Mouse (Mus musculus) MN1 (cell line): ENCODE results near the gene Polr3a.

Experiments used
- DNase-seq: peaks from one replicate; pipeline ENCODE4 v3.0.0-alpha.2; 2016; ENCODE audit warnings: low spot score

Polr3a gene

GRCm38 (mm10) chr14:24486773-24487227 is at the start of gene Polr3a, which contains the start of gene Rps24:
Gene Polr3a, minus strand, starts transcription at chr14:24487058.
Gene Rps24, plus strand, starts transcription at chr14:24487125.
- peak; percentile 91 for DNase-seq

- peak; percentile 94 for DNase-seq
Measured at GRCm38 (mm10) chr14:24534865-24535545, 48.1 kb upstream of the Polr3a start.

GRCm38 (mm10) chr14:24530228-24530627 is 43.4 kb upstream of the Polr3a start:
- peak; percentile 50 for DNase-seq

GRCm38 (mm10) chr14:24526440-24526839 is 39.6 kb upstream of the Polr3a start:
- peak; percentile 23 for DNase-seq

- DNase-seq: no peak
Measured at GRCm38 (mm10) chr14:24525677-24526415, 39.0 kb upstream of the Polr3a start.

GRCm38 (mm10) chr14:24525137-24525536 is 38.3 kb upstream of the Polr3a start:
- DNase-seq: no peak

GRCm38 (mm10) chr14:24521597-24521996 is 34.7 kb upstream of the Polr3a start:
- DNase-seq: no peak

GRCm38 (mm10) chr14:24512527-24513161 is 25.8 kb upstream of the Polr3a start:
- DNase-seq: no peak

GRCm38 (mm10) chr14:24510679-24511078 is 23.8 kb upstream of the Polr3a start:
- DNase-seq: no peak

- no peak for DNase-seq
Measured at GRCm38 (mm10) chr14:24510218-24510617, 23.4 kb upstream of the Polr3a start.

GRCm38 (mm10) chr14:24509557-24509956 is 22.7 kb upstream of the Polr3a start:
- no peak for DNase-seq

GRCm38 (mm10) chr14:24508070-24508773 is 21.4 kb upstream of the Polr3a start:
- DNase-seq: no peak

GRCm38 (mm10) chr14:24507452-24508069 is 20.7 kb upstream of the Polr3a start:
- DNase-seq: no peak

GRCm38 (mm10) chr14:24501256-24501655 is 14.4 kb upstream of the Polr3a start:
- no peak for DNase-seq

GRCm38 (mm10) chr14:24500845-24501186 is 14.0 kb upstream of the Polr3a start:
- no peak for DNase-seq

- DNase-seq: peak; percentile 87
Measured at GRCm38 (mm10) chr14:24500091-24500844, 13.4 kb upstream of the Polr3a start.

GRCm38 (mm10) chr14:24499478-24499877 is 12.6 kb upstream of the Polr3a start:
- no peak for DNase-seq

- no peak for DNase-seq
Measured at GRCm38 (mm10) chr14:24498561-24499255, 11.8 kb upstream of the Polr3a start.

GRCm38 (mm10) chr14:24497443-24497842 is 10.6 kb upstream of the Polr3a start:
- DNase-seq: no peak

GRCm38 (mm10) chr14:24496507-24496906 is 9.6 kb upstream of the Polr3a start:
- peak; percentile 39 for DNase-seq
